Mouse (Mus musculus): ENCODE measurements around the gene Nrg3.
"Not testable (repeated sequence)": the region's sequence is repeated elsewhere in the genome, so short reads cannot be mapped to it uniquely, and the experiment has no call there.

Nrg3 gene

DNA sequence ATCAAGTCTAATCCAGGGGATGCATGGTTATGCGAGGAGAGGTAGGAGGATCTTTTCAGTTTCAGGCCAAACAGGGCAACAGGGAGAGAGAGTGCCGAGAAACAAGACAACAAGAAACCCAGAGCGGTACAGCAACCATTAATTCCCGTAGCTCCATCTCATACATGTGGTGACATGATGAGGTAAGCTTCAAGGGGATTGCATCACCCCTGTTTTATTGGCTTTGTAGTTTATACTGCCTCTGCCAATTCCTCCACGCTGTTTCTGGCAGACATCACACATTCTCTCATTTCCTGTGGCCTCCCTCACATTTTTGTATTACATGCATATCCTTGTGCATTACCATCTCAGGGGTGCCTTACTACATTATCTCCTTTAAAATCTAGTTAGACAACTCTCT is 280.9 kb downstream of the Nrg3 start:
- DNase-seq = peak; percentile 37 to 47

DNA sequence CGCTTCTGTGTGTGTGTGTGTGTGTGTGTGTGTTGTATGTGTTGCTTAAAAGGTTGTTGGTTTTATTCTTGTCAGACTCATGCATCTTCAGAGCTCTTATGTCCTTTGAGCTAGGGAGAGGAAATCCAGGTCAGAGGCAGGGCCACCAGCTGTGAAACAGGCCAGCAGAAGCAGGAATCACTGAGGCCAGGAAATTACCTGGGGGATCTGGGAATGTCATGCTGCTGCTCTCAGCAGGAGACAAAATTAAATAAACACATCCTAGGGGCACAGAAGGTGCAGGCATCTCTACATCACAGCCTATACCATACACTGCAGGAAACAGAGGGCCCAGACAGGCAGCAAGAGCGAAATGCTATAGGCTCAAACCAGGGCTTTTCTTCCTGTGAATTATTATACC is 299.2 kb downstream of the Nrg3 start:
- DNase-seq = peak; percentile 49 to 59

DNA sequence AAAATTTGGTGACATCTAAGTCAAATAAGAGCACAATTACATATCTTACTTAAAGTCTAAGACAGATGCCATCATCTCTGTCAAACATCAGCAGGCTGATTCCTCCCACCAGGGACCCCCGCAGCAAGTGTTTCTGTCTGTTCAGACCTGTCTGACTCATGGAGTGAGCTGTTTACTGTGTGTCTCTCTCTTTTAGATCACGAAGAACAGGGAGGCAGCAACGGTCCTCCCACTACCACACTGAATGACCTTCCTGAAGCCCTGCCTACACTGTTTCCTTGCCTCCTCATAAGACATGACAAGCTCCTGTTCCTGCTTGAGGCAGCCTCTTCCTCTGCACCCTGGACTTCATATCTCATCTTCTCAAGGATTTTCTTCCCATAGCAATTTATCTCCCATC is 312.7 kb downstream of the Nrg3 start:
- DNase-seq = no peak

- no peak for DNase-seq
Measured at GRCm38 (mm10) chr14:39155462-39155861, 317.4 kb downstream of the Nrg3 start.

GRCm38 (mm10) chr14:39129766-39130165 is 343.1 kb downstream of the Nrg3 start:
- no peak for DNase-seq

DNA sequence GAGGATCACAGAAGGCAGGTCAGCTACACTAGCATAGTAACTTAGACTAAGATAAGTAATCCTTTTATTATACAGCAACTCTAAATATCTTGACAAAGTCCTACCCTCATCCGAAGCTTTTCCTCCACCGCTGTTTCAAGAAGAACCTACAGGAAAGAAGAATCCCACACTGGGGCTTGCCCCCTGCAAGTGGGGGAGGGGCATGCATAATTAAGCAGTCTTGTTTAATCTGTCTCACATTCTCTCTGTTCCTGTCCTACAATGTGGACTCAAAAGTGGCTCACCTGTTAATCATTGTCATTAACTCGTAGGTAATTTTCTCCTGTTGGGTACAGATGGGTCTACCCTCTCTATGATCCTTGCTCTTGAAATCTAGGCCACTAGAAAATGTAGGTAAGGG is 354.9 kb downstream of the Nrg3 start:
- no peak for DNase-seq

GRCm38 (mm10) chr14:39116522-39117231 is 356.2 kb downstream of the Nrg3 start:
- DNase-seq = not testable (repeated sequence)

- peak; percentile 6 to 65 for DNase-seq
Measured at GRCm38 (mm10) chr14:39109566-39109965, 363.3 kb downstream of the Nrg3 start.

- peak; percentile 16 to 52 for DNase-seq
Measured at GRCm38 (mm10) chr14:39106776-39107175, 366.1 kb downstream of the Nrg3 start.

DNA sequence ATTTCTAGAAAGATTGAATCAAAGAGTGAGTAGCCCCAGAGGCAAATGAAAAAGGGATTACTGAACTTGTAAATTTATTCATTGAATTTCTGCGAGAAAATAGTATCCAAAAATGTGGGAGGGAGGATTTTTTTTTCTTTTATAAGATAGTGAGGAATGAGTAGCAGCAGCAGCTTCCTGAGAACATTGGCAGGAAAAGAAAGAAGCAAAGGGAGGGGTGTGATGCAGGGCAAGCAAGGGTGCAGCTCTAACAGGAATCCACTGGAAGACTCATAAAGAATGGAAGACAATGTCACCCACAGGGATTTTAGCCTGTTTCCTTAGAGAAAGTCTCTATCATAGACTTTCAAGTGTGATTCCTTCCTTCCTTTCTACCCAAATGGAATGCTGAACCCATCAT is 377.7 kb downstream of the Nrg3 start:
- DNase-seq = no peak

DNA sequence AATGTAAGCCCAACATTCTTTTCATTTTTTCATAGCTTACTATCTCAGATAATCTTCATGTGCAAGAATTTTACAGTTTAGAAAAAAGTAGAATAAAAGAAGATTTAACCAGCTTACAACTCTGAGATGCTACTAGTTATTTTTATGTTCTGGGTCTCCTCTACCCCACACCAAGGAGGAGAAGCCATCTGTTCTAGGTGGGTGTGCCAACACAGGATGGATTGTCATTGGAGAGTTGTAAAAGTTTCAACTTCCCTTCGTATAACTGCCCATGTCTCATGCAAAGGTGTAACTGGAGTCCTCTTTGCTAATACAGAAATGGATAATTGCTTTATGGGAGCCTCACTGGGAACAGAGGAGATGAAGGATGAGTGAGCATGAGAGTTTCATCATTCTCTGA is 393.4 kb downstream of the Nrg3 start:
- peak in 1 of 2 experiments; percentile 18 for DNase-seq

GRCm38 (mm10) chr14:39051542-39051941 is 421.3 kb downstream of the Nrg3 start:
- no peak for DNase-seq

- DNase-seq = peak; percentile 41 to 55
Measured at GRCm38 (mm10) chr14:39049021-39049420, 423.9 kb downstream of the Nrg3 start.

DNA sequence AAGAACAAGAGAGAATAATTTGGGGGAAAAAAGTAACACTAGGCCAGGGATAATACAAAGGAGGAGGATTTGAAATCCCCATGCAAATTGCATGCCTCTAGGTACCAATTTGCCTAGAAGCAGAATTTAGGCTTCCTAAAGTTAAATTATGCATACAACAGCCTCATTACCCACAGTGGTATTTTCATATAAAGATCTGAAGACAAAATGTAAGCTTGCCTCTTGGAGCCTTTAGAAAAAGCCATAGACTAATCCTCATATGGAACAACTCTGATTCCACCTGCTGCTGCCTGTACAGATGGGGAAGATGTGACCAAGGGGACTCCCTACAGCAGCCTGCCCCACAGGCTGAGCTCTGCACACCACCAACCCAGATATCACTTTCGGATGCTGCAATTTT is 428.6 kb downstream of the Nrg3 start:
- DNase-seq = no peak

DNA sequence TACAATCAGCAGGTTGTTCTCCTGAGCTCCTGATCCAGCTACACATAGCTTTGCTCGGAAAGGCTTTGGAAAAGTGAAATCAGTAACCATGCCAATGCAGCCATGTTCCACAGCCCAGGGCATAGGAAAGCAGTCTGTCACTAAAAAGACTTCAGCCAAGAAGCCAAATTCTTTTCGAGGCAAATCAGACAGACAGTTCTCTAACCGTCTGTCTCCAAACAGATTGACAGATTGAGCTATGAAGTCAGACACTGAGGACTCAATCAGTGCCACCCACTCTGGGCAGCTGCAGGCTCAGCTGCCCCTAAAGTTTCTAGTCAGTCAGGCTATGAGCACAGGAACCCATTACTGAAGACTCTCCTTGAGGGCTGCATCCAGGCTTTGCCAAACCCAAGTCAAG is 429.1 kb downstream of the Nrg3 start:
- DNase-seq = peak; percentile 21 to 61

- DNase-seq = no peak
Measured at GRCm38 (mm10) chr14:39043384-39043783, 429.5 kb downstream of the Nrg3 start.

DNA sequence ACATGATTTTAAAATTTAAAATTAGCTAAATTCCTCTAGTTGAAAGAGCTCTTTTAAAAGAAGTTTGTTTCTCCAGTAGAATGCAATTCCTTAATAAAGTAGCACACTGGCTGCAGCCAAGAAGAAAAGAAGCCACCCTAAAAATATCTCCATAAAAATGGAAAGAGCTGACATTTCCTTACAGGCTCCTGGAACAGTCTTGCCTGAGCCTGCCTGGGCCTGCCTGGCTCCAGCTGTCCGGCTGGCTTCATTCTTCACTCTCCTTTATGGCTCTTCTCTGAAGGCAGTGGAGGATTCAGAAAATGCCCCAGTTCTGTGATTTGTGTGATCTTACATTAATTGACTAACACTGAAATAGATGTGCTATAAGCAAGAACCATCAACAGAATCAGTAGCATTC is 433.8 kb downstream of the Nrg3 start:
- peak; percentile 46 to 63 for DNase-seq

GRCm38 (mm10) chr14:39034482-39034881 is 438.4 kb downstream of the Nrg3 start:
- no peak for DNase-seq

DNA sequence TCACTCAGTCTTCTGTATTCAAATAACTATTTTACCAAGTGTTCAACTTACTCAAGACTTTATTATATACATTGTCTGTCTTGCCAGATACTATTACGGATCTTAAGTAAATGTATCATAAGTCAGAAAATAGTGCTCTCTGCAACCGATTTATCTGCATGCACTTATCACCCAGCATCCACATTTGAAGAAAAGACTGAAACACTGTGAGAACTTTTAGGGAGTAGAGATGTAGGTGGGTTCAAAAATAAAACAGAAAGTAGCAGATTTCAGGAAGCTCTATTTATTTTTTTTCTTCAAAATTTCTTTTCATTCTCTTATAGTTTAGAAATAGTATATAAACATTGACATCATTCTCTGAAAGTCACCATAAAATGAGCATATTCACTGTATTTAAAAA is 449.8 kb downstream of the Nrg3 start:
- DNase-seq = no peak

DNA sequence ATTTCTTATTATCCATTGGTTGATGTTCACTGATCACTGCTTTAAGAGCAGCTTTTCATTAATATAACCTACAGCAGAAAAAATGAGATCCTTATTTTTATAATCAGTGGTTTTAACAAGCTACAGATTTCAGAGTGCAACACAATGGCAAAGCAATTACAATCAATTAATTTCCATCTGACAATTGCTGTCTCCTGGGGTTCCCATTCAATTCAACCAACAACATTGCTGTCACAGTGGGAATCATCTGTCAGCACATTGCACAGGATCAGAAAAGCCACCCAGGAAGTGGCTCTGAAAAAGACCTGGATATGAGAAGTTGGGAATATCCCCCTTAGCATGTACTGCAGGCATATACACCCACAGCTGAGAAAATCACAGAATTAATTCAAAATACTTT is 458.8 kb downstream of the Nrg3 start:
- DNase-seq = no peak

DNA sequence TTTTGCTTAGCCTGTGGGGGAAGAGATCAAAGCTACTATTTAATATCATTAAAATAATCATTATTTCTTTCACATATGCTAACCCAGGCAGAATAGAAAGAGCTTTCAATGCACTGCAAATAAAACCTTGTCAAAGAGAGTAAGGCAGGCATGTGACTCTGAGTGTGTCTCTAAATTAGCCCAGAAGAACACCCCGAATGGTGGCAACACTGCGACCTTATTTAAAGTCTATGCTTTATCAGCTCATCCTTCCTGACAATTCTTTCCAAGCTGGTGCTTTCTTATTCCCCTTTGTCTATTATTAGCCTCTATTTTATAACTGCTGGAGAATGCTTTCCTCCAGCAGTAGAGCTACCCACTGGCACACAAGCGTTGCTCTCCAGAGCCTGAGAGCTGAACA is 475.0 kb downstream of the Nrg3 start:
- no peak for DNase-seq

- DNase-seq = no peak
Measured at GRCm38 (mm10) chr14:38992574-38992866, 480.4 kb downstream of the Nrg3 start.

GRCm38 (mm10) chr14:38991847-38992573 is 480.9 kb downstream of the Nrg3 start:
- peak; percentile 66 to 73 for DNase-seq

GRCm38 (mm10) chr14:38959367-38959766 is 513.5 kb downstream of the Nrg3 start:
- DNase-seq = no peak

DNA sequence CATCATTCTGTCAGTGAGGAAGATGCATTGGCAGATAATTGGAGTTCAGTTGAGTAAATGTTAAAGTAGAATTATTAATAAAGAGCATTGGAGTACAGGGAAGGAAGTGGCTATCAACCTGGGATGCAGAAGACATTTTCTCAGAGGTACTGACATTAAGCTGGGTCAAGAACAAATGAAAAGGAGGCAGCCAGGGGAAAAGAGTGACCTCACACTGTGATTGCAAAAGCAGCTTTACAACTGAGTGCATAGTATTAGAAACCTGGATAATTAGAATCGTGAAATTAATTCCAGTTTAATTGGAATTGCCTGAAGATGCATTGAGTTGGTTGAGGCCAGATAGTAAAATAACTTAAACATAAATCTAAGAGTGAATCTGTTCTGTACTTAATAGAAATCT is 535.4 kb downstream of the Nrg3 start:
- no peak for DNase-seq
